Mouse (Mus musculus): Measurements from ENCODE around the gene Klhl29.

Gene Klhl29

DNA sequence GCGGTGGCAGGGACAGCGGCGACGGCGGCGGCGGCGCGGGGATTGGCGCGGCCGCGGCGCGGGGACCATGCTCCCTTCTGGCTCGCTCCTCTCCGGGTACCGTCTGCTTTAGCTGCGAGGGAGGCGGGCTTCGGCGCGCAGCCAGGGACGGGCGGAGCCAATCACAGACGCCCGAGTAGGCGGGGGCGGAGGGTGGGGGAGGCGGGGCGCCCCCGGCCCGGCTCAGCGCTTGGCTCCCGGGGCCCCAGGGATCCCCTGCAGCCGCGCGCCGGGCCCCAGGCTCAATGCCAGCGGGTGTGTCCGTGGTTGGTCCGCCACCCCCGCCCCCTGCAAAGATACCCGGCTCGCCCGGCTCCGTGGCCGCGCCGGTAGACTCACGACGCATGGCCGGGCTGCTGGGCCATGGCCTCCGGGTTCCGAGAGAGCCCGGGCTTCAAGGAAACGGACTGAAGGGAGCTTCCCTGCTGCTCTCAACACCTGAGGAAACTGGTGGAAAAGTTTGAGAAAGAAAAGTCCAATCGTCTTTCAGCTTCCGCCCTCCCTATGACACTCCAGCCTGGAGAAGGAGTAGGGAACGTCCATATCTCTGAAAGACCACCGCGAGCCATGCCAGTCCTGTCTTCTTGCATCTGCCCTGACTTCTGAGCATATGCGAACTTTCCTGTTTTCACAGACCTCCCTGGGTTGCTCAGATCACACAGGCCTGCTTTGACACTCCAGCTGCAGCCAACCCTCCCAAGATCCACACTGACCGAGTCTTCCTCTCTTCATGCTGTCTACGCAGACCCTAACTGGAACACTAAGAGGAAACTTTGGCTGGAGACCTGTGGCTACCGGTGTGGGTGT is at the start of gene Klhl29:
TSS of gene Klhl29 (minus strand) at position 67 of the 846 bp plus-strand sequence.
- peak; percentile 67 for DNase-seq (ENCODE audit: low spot score)

DNA sequence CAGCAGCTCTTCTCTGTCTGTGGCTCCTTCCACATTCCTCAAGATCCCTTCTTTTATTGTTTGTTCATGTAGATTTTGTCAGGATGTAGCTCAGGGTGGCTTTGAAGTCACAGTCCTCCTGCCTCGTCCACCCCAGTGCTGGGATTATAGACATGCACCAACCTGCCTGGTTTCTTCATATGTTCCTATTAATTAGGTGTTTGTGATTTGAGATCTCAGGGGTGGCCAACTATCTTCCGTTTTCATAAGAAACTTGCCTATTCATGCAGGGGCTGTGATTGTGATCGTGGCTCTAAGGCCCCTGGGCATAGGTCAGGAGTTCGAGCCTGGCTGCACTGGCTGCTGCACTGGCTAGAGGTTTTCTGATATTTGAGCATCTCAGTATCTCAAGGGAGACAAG is 49.8 kb upstream of the Klhl29 start:
- DNase-seq (ENCODE audit: low spot score): no peak

DNA sequence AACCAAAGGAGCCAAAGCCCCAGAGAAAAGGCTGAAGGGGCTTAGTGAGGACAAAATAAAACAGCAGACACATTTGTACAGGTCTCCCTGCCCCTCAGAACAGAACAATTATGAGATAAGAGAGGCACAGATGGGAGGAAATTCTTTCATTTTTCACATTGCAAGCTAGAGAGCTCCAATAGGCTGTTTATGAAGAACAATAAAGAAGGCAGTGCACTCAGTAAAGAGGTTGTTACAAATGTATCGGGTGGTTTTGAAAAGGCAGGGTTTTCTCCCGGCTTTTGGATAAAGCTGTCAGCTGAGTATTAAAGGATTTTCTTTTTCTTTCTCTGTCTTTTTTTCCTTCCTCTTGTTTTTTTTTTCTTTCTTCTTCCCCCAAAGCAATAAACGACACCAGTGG is 40.3 kb upstream of the Klhl29 start:
- DNase-seq (ENCODE audit: low spot score): no peak

GRCm38 (mm10) chr12:5413976-5414375 is 38.5 kb upstream of the Klhl29 start:
- DNase-seq (ENCODE audit: low spot score): no peak

DNA sequence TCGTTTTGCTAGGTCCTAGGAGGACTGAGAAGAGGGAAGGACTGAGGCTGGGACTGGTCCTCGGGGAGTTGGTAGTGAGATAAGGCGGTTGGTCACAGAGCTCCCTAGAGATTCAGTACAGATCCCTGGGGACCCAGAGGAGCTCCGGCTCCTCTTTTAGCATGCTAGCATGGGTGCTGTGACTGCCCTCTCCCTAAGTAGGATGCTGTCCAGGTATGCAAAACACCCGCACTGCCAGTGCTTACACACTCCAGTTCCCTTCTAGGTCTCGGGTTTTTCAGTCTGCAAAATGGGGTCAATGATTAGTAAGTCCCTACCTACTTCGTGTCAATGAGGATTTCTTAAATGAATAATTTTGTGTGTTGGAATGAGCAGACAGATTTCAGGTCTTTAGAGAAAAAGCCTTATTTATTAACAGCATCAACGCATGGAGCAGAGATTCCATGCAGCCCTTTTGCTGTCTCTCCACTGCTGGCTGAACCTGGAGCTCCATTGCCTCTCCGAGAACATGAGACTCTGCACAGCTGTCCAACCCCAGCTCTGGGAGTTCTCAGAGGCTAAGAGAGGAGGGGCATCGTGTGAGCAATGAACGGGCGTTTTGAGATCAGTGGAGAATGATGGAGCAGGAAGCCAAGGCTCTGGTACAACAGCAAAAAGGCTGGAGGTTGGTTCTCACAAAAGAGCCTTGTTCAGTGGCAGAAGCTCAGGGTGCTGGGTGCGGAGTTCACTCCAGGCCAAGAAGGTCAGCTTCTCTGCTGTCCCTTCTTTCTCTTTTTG is 36.5 kb upstream of the Klhl29 start:
- DNase-seq (ENCODE audit: low spot score): no peak

DNA sequence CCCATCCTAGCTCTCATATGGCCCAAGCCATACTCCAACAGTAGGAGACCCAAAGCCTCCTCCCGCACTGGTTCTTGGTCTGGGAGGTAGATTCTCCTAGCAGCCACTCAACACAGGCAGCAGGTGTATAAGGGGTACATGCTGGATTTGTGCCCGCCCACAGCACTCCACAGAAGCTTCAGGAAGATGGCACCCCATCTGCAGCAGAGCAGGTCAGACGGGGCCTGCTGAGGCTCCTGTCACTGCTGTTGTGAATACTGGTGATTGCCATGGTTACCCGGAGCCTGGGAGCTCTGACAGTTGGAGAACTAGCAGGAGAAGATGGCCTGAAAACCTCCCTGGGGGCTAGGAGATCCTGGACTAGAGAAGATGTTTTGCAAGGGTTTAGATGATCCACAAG is 35.9 kb upstream of the Klhl29 start:
- no peak for DNase-seq (ENCODE audit: low spot score)

DNA sequence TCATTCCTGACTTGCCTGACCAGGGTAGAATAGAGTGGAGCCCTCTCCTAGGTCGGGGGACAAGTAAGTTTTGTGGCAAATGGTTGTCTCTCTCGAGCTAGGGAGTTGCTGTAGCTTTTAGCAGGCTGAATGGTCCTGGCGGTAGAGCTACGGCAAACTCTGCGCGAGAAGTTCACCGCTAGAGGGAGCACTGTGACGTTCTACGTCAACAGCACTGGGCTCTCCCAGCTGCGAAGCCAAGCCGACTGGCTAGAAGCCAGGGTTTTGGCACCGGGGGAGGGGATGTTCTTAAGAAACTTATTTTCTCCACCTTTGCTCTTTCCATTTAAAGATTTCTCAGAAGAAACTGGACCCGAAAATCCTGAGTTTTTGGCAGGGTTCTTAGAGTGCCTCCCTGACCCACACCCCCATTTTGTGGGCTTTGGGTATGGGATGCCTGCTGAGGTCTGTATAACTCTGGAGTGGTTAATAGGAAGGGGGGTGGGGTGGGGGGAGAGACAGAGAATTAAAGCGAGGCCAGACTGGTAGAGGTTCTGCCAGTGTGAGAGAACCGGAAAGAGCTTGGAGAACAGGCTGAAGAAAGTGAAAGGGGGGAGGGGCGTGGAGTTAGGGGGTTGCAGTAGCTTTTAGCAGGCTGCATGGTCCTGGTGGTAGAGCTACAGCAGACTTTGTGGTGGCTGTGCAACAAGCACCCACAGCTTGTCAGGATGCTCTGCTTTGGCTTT is 35.1 kb upstream of the Klhl29 start:
- peak; percentile 92 for DNase-seq (ENCODE audit: low spot score)

DNA sequence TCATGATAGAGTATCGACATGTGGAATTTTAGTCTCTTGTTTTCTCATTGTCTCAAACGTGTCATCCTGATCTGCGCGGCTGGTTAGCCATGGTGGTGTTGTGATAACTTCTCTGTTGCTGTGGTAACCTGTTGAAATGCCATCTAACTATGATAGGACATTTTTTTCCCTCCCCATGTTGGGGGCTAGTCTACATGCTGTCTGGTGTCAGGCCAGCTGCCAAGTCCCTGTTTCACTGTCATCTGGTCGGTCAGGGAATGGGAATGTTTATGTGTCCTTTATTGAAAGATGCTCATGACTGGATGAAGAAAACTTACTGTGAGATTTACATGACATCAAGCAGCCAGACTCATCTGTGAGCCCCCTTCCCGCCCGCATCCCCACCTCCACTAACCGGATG is 31.7 kb upstream of the Klhl29 start:
- no peak for DNase-seq (ENCODE audit: low spot score)

DNA sequence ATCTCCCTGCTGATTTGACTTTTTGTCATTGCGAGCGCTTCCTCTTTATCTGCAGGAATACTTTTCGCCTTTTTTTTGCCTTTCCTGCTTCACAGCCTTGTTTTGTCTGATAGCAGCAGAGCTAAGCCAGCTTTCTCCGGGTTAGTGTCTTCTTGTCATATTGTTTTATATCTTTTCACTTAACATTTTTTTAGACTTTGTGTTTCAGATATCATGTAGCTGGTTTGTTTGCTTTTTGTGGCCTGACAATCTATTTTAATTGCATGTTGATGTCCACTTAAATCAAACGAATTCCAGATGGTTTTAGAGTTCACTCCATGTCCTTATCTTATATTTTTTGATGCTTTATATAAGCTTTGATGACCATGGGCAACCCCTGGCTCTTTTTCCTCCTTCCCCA is 21.9 kb upstream of the Klhl29 start:
- DNase-seq (ENCODE audit: low spot score): no peak

GRCm38 (mm10) chr12:5395188-5395587 is 19.7 kb upstream of the Klhl29 start:
- DNase-seq (ENCODE audit: low spot score): no peak

- no peak for DNase-seq (ENCODE audit: low spot score)
These were observed 11.6 kb upstream of the Klhl29 start for GRCm38 (mm10) chr12:5387112-5387511.

DNA sequence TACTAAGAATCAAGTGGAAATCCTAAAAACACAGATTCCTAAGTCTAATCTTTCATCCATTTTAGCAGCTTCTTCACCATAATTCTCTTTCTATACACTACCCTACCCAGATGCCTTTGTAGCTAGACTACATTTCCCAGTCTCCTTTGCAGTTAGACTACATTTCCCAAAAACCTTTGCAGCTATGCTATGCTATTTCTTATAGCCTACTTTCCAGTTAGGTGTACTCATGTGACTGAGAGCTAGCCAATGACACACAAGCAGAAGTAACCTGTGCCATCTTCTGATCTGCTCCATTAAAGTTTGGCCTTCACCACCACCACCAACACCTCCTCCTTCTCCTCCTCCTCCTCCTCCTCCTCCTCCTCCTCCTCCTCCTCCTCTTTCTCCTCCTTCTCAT is 11.2 kb upstream of the Klhl29 start:
- DNase-seq (ENCODE audit: low spot score): no peak

DNA sequence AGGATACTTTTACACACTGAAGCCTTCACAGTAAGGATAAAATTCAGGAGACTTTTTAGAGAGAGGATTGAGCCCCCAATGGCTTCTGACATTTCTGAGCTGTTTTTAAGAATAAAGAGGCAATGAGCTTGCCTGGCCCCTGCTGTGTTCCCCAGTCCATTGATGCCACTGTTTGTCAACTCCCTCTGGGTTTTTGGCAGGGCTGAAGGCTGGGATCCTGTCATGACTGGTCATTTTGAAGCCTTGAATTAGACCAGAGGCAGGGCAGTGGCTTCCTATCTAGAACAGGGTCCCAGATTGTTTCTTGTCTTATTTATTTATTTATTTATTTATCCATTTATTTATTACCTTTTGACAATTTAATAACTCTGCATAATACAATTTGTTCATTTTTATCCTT is 6.2 kb upstream of the Klhl29 start:
- DNase-seq (ENCODE audit: low spot score): no peak

GRCm38 (mm10) chr12:5374684-5375615 is 532 bp downstream of the Klhl29 start:
- DNase-seq (ENCODE audit: low spot score): peak; percentile 9

DNA sequence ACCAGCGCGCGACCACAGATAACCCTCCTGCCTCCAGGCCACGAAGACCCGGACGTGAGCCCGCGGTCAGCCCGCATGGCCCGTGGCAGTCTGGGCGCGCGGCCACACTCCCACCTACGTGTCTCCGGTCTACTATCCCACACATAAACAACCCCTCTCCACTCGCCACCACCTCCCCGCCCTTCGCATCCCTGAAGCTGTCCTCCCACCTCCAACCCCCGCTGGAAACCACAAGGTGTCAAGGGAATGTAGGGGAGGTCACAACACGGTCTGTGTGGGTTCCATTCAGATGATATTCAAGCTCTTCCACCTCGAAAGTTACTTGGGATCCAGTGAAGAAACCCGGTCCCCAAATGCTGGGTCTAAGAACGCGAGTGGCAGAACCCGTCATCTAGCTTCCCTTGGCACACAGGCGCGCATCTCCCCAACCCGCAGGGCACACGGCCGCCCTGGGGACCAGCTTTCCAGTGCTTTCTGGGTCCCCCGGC is 1.2 kb downstream of the Klhl29 start:
- no peak for DNase-seq (ENCODE audit: low spot score)

DNA sequence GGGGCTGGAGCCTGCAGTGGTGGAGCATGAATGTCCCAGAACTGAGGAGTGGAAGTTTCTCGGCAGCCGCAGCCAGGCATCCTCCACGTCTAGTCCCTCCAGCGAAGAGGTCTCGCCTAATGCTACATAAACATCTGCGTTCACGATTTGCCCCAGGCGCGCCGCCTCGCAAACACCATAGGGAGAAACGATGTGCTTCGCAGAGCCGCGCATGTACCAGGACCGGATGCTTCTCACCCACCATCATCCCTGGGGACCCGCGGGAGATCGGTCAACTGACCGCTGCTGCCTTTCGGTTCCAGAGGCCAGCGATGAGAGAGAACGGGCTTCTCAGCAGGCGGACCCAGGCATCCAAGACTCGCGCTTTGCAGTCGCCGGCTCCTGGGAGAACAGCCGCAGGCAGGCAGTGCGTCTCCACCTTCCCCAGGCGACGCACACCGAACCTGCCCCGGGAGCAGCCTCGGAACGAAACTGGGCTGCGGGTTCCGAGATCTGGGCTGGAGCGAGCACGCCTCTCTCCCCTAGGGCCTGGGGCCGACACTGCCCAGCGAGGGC is 1.8 kb downstream of the Klhl29 start:
- DNase-seq (ENCODE audit: low spot score): peak; percentile 11

DNA sequence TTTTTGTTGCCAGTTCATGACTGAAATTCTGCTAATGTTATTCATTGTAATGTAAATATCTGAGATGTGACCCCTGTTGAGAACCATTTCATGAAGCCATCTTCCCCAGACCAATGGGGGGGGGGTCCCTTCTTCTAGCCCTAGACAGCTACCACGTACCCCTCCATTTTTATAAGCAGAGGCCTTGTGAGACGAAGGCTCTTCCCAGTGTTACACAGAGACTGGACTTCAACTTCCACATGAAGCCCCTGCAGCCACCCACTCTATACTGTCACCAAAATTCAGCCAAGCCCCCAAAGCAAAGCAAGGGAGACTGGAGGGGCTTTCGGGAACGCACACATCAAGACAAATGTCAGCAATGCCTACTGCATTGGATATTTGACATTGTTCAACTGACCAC is 6.1 kb downstream of the Klhl29 start:
- no peak for DNase-seq (ENCODE audit: low spot score)

- DNase-seq (ENCODE audit: low spot score): no peak
These were observed 10.6 kb downstream of the Klhl29 start for GRCm38 (mm10) chr12:5364836-5365235.

DNA sequence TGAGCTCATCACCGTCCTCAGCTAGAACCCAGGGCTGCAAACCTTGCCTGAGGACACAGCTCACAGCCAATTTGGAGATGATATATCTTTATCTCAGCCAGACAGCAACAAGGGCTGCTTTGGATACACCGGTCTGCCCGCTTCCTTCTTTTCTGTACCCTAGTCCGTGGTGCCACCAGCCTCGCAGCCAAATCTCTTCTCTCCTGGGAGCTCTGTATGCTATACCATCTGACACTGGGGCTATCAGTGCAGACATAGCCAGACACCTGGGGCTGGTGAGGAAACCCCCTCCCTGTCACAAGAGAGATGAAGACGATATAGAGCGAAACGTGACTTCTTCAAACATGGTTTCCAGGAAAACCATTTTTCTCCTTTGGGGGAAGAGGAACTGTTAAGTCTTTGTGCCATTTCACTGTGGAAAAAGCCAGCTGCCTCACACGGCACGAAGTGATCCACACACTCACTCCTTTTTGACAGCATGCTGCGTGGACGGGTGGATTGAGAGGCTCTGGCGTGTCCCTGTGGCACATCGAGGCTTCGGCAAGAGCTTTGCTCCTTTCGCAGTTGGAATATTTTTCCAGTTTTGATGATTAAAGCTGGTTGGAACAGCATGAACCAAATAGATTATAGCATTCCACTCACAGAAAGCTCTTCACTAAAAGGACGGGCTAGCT is 11.4 kb downstream of the Klhl29 start:
- DNase-seq (ENCODE audit: low spot score): no peak

DNA sequence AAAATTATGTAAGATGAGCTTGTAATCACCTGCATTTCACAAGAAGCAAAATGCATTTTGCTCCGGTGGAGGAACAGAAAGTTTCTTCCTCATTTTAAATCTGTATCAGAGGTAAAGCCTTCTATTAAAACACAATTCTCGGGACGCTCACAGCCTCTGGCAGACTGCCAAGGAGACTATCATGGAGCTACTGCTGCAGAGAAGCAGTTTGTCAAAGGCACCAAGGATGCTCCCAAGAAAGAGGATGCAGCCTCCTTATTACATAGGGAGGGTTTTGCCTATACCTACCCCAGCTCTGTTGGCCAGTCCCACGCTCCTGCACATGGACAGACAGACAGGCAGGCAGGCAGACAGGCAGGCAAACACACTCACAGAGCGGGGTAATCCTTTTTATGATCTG is 16.4 kb downstream of the Klhl29 start:
- DNase-seq (ENCODE audit: low spot score): no peak

DNA sequence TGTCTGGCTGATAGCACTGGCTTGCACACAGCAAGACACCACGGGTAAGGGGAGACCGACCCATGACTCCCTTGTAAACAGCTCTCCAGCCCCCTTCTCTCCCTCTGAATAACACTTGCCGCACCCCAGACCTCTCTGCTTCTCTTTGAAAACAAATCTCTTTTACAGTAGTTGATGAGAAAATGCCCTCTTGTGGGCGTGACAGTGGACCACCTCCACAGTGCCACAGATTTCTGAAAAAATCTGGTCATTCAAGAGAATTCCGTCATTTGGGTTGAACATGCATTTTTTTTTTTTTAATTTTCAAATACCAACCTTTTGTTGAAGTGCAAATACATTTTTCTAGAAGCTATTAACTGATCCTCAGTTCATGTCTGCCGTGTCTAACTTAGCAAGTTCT is 17.0 kb downstream of the Klhl29 start:
- DNase-seq (ENCODE audit: low spot score): no peak

Data from ovary, postnatal 14 days (tissue).